Mouse (Mus musculus) E14TG2a.4 (cell line): Measurements from ENCODE around the gene Tnnt2.

Experiments
- CTCF ChIP-seq: conservative IDR thresholded peaks from 2 replicates; pipeline ENCODE4 v1.5.1; 2014; ENCODE audit warnings: low read length
- POU5F1 ChIP-seq: IDR thresholded peaks from 2 replicates; pipeline ENCODE4 v1.6.1; 2014; ENCODE audit warnings: low read length, borderline replicate concordance

GRCm38 (mm10) chr1:135868570-135868969 lies 32.4 kb downstream of the Tnnt2 start:
- TF ChIP-seq CTCF (no peak), POU5F1 (no peak)
